Mouse (Mus musculus) liver, adult 2 months (tissue): ENCODE measurements around the gene Spsb2. TPM values are rescaled to one million over a fixed set of nuclear protein-coding genes. Genes with fewer than 3 reads are reported as not detected.
A peak's percentile ranks its signal among the peaks of the same experiment; 100 is the strongest.
"Not testable (repeated sequence)": the region's sequence is repeated elsewhere in the genome, so short reads cannot be mapped to it uniquely, and the experiment has no call there.

Experiments used
- DNase-seq: peaks from one replicate; pipeline ENCODE4 v3.0.0-alpha.2; 2011; ENCODE audit warnings: low read depth, low spot score; ENCODE audit errors: extremely low read depth
- H3K27ac ChIP-seq: fragments of 200-500 bp; replicated peaks from 2 replicates; pipeline ENCODE4 v1.5.1; 2012; ENCODE audit warnings: low read depth, mild to moderate bottlenecking, control low read depth, inconsistent platforms, low read length; ENCODE audit not compliant: insufficient read depth
- H3K27me3 ChIP-seq: fragments of 200-500 bp; 2 replicates; pipeline ENCODE4 v1.6.1; 2012; ENCODE audit warnings: mild to moderate bottlenecking, moderate library complexity, low read length, inconsistent platforms; ENCODE audit not compliant: control insufficient read depth, insufficient read depth
- H3K36me3 ChIP-seq: fragments of 200-500 bp; 2 replicates; pipeline ENCODE4 v1.6.1; 2012; ENCODE audit warnings: low read length, inconsistent platforms; ENCODE audit not compliant: control insufficient read depth, insufficient read depth
- H3K4me1 ChIP-seq: fragments of 200-500 bp; 2 replicates; pipeline ENCODE4 v1.6.1; 2011; ENCODE audit warnings: low read length; ENCODE audit not compliant: control insufficient read depth, insufficient read depth
- H3K4me3 ChIP-seq: fragments of 200-500 bp; 2 replicates; pipeline ENCODE4 v1.5.1; 2011; ENCODE audit warnings: low read depth, mild to moderate bottlenecking, control low read depth, low read length, moderate library complexity; ENCODE audit not compliant: insufficient read depth
- H3K79me2 ChIP-seq: fragments of 200-500 bp; 2 replicates; pipeline ENCODE4 v1.6.1; 2012; ENCODE audit warnings: inconsistent platforms, mild to moderate bottlenecking, low read length, moderate library complexity; ENCODE audit not compliant: control insufficient read depth, insufficient read depth
- H3K9ac ChIP-seq: fragments of 200-500 bp; 2 replicates; pipeline ENCODE4 v1.6.1; 2012; ENCODE audit warnings: low read depth, mild to moderate bottlenecking, control low read depth, inconsistent platforms, low read length
- CTCF ChIP-seq: fragments of 200-500 bp; IDR thresholded peaks from 2 replicates; pipeline ENCODE4 v1.5.1; 2011; ENCODE audit warnings: low read depth, low read length, control low read depth
- POLR2A ChIP-seq: fragments of 200-500 bp; IDR thresholded peaks from 2 replicates; pipeline ENCODE4 v1.6.1; 2011; ENCODE audit warnings: low read length, control low read depth; ENCODE audit not compliant: insufficient read depth; ENCODE audit errors: extremely low read depth
- WGBS: fragments of 180-500 bp; shearing (Covaris S2); methylation state at CpG from one replicate; pipeline ENCODE4 v1.1.7; 2018; 5-methylcytosine and 5-hydroxymethylcytosine counted together
- polyA plus RNA-seq: library from polyadenylated mRNA; depleted of rRNA; stranded (reverse); fragments of >200 nt; gene quantifications from 2 replicates; pipeline ENCODE4 v1.2.3, GENCODE M21; 2012
- total RNA-seq: library from RNA; depleted of rRNA; stranded (reverse); fragments of >200 nt; gene quantifications from 2 replicates; pipeline ENCODE4 v1.2.3, GENCODE M21; 2014

Gene Spsb2
- total and polyA plus RNA-seq, 2 experiments, result 9.9 to 20.1 TPM

DNA sequence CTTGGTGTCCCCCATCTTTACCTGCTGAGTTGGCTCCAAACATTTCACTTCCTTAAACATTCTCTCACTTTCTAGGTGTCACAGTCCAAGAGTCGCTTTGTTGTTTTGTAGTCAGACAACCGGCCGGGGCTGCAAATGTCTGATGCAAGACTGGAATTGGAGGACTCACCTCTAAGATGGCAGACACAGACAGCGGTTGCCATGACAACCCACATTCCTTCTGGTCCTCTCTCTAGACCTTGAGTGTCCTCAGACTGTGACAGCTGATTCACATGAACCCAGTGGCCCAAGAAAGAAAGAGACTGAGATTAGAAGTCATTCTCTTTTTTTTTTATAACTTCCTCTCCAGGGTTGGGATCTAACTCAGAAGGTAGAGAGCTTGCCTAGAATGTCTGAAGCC, 18.9 kb upstream of the Spsb2 start:
- 78% methylated on average over 4 of the region's 4 CpGs for WGBS
- no peak for TF ChIP-seq POLR2A
- TF ChIP-seq CTCF, result no peak
- H3K9ac ChIP-seq, result no peak overlapping the region
- no peak overlapping the region for H3K4me3 ChIP-seq
- H3K79me2 ChIP-seq, result no peaks in the 10 kb centered on the region
- DNase-seq, result no peak
- no peaks in the 10 kb centered on the region for H3K27me3 ChIP-seq
- peaks cover 2% of the 10 kb centered on the region; the same call in 1 of the 2 replicates for H3K4me1 ChIP-seq
- H3K27ac ChIP-seq, result no peak overlapping the region
- H3K36me3 ChIP-seq, result no peaks in the 10 kb centered on the region

DNA sequence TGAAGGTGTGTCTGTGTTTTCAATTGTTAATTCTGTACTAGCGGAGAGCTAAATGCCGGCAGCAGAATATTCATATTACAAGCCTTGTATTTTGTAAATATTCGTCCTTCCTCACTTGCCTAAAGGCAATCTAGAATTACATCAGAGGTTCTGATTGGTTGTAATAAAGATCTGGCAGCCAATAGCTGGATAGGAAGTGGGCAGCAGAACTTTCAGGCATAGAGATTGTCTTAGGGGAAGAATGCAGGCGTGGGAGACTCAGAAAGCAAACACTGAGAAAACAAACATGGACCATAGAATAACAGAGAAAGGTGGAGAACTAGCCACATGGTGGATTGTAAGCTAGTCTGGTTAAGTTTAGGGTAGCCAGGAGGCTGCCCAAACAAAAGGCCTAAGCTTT, 18.3 kb upstream of the Spsb2 start:
- Histone ChIP-seq H3K4me1 (peaks cover 2% of the 10 kb centered on the region; the same call in 1 of the 2 replicates), H3K9ac (no peak overlapping the region), H3K27me3 (no peaks in the 10 kb centered on the region), H3K36me3 (no peaks in the 10 kb centered on the region), H3K27ac (no peak overlapping the region), H3K4me3 (no peak overlapping the region), H3K79me2 (no peaks in the 10 kb centered on the region)
- DNase-seq, result no peak
- TF ChIP-seq CTCF, result no peak
- TF ChIP-seq POLR2A, result no peak
- WGBS, result 65% methylated on average over 4 of the region's 4 CpGs

DNA sequence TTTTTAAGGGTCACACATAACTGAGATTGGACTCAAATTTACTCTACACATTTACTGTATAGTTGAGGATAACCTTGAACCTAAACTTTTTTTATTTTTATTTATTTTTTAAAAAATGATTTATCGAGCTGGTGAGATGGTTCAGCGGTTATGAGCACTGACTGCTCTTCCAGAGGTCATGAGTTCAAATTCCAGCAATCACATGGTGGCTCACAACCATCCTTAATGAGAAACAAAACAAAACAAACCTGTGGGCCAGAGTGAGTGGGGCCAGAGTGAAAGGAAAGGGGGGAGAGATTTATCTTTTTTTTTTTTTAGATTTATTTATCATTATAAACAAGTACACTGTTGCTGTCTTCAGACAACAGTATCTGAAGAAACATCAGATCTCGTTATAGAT, 16.6 kb upstream of the Spsb2 start:
- Histone ChIP-seq H3K9ac (no peak overlapping the region), H3K4me1 (peaks cover 2% of the 10 kb centered on the region; the same call in 1 of the 2 replicates)
- TF ChIP-seq CTCF (no peak), POLR2A (no peak)

DNA sequence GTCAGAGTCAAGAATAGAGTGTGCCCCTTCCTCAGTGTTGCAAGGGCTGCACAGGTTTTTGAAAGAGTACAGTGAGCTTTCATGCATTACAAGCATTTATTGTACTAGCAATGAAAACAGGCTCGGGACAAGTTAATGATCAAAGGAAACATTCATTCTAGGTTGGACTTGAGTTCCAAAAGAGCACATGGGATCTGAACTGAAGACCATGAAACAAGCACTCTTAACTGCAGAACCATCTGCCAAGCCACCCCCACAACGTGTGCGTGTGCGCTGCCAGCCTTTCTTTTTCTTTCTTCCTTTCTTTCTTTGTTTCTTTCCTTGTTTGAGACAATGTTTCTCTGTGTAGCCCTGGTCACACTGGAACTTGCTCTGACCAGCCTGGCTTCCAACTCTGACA, 12.7 kb upstream of the Spsb2 start:
- Histone ChIP-seq H3K36me3 (no peaks in the 10 kb centered on the region), H3K4me1 (no peaks in the 10 kb centered on the region), H3K27me3 (no peaks in the 10 kb centered on the region), H3K9ac (no peak overlapping the region), H3K79me2 (no peaks in the 10 kb centered on the region), H3K4me3 (no peak overlapping the region), H3K27ac (no peak overlapping the region)
- 80% methylated on average over 4 of the region's 4 CpGs for WGBS
- no peak for DNase-seq
- TF ChIP-seq POLR2A (no peak), CTCF (no peak)

More for the DNA sequence above, 16.6 kb upstream of the Spsb2 start:
- Histone ChIP-seq H3K79me2 (no peaks in the 10 kb centered on the region), H3K27me3 (no peaks in the 10 kb centered on the region), H3K27ac (no peak overlapping the region), H3K36me3 (no peaks in the 10 kb centered on the region), H3K4me3 (no peak overlapping the region)
- no peak for DNase-seq
- WGBS, result 75% methylated on average over 3 of the region's 3 CpGs

DNA sequence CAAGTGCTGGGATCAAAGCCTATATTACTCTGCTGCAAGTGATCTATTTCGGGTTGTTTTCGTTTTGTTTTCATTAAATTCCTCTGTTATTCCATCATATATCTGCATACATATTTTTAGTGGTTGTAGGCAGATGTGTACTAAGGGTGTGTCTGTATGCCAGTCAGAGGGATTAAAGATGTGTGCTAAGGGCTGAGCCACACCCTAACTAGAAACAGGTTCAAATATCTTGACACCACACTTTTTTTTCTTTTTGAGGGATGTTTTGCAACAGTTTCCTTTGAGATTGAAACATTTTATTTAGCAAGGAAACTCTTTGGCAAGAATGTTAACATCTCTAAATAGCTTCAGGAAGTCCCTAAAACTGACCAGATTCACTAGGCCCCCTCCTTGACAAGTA, 12.3 kb upstream of the Spsb2 start:
- WGBS, result 77% methylated on average over 2 of the region's 2 CpGs
- Histone ChIP-seq H3K27me3 (no peaks in the 10 kb centered on the region), H3K79me2 (no peaks in the 10 kb centered on the region), H3K9ac (no peak overlapping the region), H3K4me3 (no peak overlapping the region), H3K27ac (no peak overlapping the region), H3K4me1 (no peaks in the 10 kb centered on the region), H3K36me3 (no peaks in the 10 kb centered on the region)
- no peak for DNase-seq
- TF ChIP-seq POLR2A (no peak), CTCF (no peak)

DNA sequence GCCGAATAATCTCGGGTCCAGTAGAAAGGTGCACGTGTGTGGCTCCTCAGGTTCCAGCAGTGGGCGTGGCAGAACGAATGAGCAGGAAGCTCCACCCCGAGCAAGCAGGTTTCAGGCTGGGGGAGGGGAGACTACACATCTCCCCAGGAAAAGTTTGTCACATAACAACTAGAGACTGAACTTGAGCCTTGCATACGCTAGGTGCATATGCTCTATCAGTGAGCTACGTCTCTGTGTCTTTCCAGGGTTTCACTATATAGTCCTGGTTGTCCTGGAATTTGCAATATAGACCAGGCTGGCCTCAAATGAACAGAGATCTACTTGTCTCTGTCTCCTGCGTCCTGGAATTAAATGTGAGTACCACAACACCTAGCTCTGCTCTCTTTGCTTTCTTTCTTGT, 6.1 kb upstream of the Spsb2 start:
- H3K27me3 ChIP-seq, H3K36me3 ChIP-seq, H3K79me2 ChIP-seq, H3K4me3 ChIP-seq, H3K4me1 ChIP-seq: not testable (repeated sequence)
- DNase-seq, result peak; percentile 66
- H3K9ac ChIP-seq, result peak overlapping the region; percentile 9; the same call in 1 of the 2 replicates
- peak overlapping the region; percentile 4; the same call in 1 of the 2 replicates for H3K27ac ChIP-seq
- WGBS, result 8% methylated on average over 7 of the region's 9 CpGs
